Mouse (Mus musculus) forebrain, postnatal 0 days (tissue): ENCODE measurements around the gene Ccdc115. TPM values are rescaled to one million over a fixed set of nuclear protein-coding genes. Genes with fewer than 3 reads are reported as not detected.

ENCODE experiments used
- ATAC-seq: fragments of 200-750 bp; cut with Nextera tagmentation; 2 replicates; pipeline ENCODE4 v1.8.0; 2017; ENCODE audit warnings: mild to moderate bottlenecking, moderate library complexity
- DNase-seq: peaks from one replicate; pipeline ENCODE4 v3.0.0-alpha.2; 2015
- H3K27ac ChIP-seq: fragments of 300-500 bp; sonication (generic); 2 replicates; pipeline ENCODE4 v1.5.1; 2014; ENCODE audit warnings: low read depth, mild to moderate bottlenecking, antibody characterized with exemption, low read length, moderate library complexity, mixed read lengths
- H3K27me3 ChIP-seq: fragments of 300-500 bp; sonication (generic); 2 replicates; pipeline ENCODE4 v1.6.1; 2014; ENCODE audit warnings: mild to moderate bottlenecking, low read length, mixed read lengths; ENCODE audit not compliant: insufficient read depth
- H3K36me3 ChIP-seq: fragments of 300-500 bp; sonication (generic); 2 replicates; pipeline ENCODE4 v1.6.1; 2014; ENCODE audit warnings: mild to moderate bottlenecking, moderate library complexity; ENCODE audit not compliant: insufficient read depth
- H3K4me1 ChIP-seq: fragments of 300-500 bp; sonication (generic); 2 replicates; pipeline ENCODE4 v1.6.1; 2014; ENCODE audit warnings: antibody characterized with exemption; ENCODE audit not compliant: insufficient read depth
- H3K4me2 ChIP-seq: fragments of 300-500 bp; sonication (generic); 2 replicates; pipeline ENCODE4 v1.6.1; 2014; ENCODE audit warnings: low read depth, mild to moderate bottlenecking, moderate library complexity
- H3K4me3 ChIP-seq: fragments of 300-500 bp; sonication (generic); 2 replicates; pipeline ENCODE4 v1.5.1; 2014; ENCODE audit warnings: low read depth, low read length, mixed read lengths
- H3K9ac ChIP-seq: fragments of 300-500 bp; sonication (generic); 2 replicates; pipeline ENCODE4 v1.6.1; 2014; ENCODE audit warnings: mild to moderate bottlenecking
- H3K9me3 ChIP-seq: fragments of 300-500 bp; sonication (generic); 2 replicates; pipeline ENCODE4 v1.6.1; 2016; ENCODE audit warnings: low read length
- CTCF ChIP-seq: sonication (generic); IDR thresholded peaks from 2 replicates; pipeline ENCODE4 v1.5.1; 2016; ENCODE audit warnings: antibody characterized with exemption, control low read depth, low read depth
- WGBS: fragments of 180-500 bp; shearing (Covaris S2); extraction: QIAGEN DNeasy Blood & Tissue Kit; methylation state at CpG from one replicate; pipeline ENCODE4 v1.1.7; 2014; 5-methylcytosine and 5-hydroxymethylcytosine counted together
- polyA plus RNA-seq: library from polyadenylated mRNA; unstranded; fragments of >200 nt; fragmentation: Nextera tagmentation; extraction: Ambion mirVana; gene quantifications from 2 replicates; pipeline ENCODE4 v1.2.1, GENCODE M21; 2015
- total RNA-seq: library from RNA; depleted of rRNA; stranded (reverse); fragments of >200 nt; gene quantifications from 2 replicates; pipeline ENCODE4 v1.2.3, GENCODE M21; 2014; rRNA removed

Gene Ccdc115
- 42.0 and 49.9 TPM in 2 replicates for total RNA-seq
- polyA plus RNA-seq = 60.6 and 63.2 TPM in 2 replicates

- Histone ChIP-seq H3K36me3 (peaks cover 20% of the 10 kb centered on the region), H3K27ac (peak within 1 kb of the TSS; percentile 88), H3K4me2 (peak within 1 kb of the TSS; percentile 76), H3K9ac (peak within 1 kb of the TSS; percentile 61), H3K27me3 (no peaks in the 10 kb centered on the region), H3K9me3 (no peaks in the 10 kb centered on the region), H3K4me1 (peaks cover 8% of the 10 kb centered on the region; the same call in 1 of the 2 replicates), H3K4me3 (peak within 1 kb of the TSS; percentile 64)
- peak; percentile 99 for DNase-seq
- 1% methylated on average over 48 of the region's 48 CpGs for WGBS
- TF ChIP-seq CTCF = no peak
- peak; percentile 95 for ATAC-seq
Measured at GRCm38 (mm10) chr1:34439215-34439960, at the start of gene Ccdc115, which contains the start of gene Imp4. Ccdc115 (minus strand) TSS chr1:34439672. Imp4 (plus strand) TSS chr1:34439851.

- TF ChIP-seq CTCF = no peak
- no peaks in the 10 kb centered on the region for H3K36me3 ChIP-seq
- H3K4me1 ChIP-seq = no peaks in the 10 kb centered on the region
- H3K4me2 ChIP-seq = no peak overlapping the region
- H3K27me3 ChIP-seq = no peaks in the 10 kb centered on the region
- H3K9ac ChIP-seq = no peak overlapping the region
- WGBS = 90% methylated on average over 3 of the region's 3 CpGs
- H3K4me3 ChIP-seq = no peak overlapping the region
- DNase-seq = no peak
- ATAC-seq = no peak
- no peak overlapping the region for H3K27ac ChIP-seq
- no peaks in the 10 kb centered on the region for H3K9me3 ChIP-seq
Measured at GRCm38 (mm10) chr1:34487383-34487782, 47.9 kb upstream of the Ccdc115 start.

DNA sequence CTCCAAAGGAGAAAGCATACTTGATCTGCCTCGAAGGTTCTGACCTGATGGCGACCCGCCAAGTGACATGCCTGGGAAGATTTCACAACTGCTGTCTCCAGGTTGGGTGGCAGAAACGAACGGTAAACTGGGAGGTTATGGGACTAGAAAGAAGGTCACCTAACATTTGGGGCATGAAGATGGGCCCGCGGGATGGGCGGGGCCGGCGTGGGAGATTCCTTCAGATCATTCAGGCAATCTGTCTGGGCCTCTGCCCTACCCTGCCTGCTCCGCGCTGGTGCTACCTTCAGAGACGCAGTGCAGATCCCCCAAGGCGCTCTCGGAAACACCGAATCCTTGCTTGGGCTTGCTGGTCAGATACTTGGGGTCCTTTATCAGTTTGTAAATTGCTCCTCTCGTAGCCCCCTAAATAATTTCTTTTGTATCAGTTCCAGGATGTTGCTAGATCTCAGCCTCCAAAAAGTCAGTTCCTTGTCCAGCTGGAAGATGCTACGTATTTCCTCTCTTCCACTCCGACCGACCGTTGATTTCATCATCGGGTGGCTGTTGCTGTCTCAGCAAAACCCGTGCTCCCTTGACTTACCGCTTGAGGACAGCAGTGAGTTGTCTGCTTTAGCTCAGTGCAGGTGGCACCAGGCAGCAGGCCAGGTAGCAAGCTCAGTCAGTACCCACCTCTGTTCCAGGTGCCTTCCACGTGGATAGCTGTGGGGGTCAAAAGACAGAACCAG is 46.2 kb upstream of the Ccdc115 start:
- DNase-seq = peak; percentile 69
- Histone ChIP-seq H3K36me3 (no peaks in the 10 kb centered on the region), H3K9ac (peak overlapping the region; percentile 37), H3K27ac (no peak overlapping the region), H3K9me3 (no peaks in the 10 kb centered on the region), H3K4me1 (no peaks in the 10 kb centered on the region), H3K4me3 (peak overlapping the region; percentile 33), H3K4me2 (peak overlapping the region; percentile 57), H3K27me3 (no peaks in the 10 kb centered on the region)
- ATAC-seq = peak; percentile 78
- 9% methylated on average over 25 of the region's 25 CpGs for WGBS
- peak; percentile 83 for TF ChIP-seq CTCF

GRCm38 (mm10) chr1:34484470-34484869 is 45.0 kb upstream of the Ccdc115 start:
- no peak overlapping the region for H3K27ac ChIP-seq
- TF ChIP-seq CTCF = no peak
- DNase-seq (no peak), ATAC-seq (no peak)
- 80% methylated on average over 10 of the region's 10 CpGs for WGBS
- H3K27me3 ChIP-seq = no peaks in the 10 kb centered on the region
- H3K4me2 ChIP-seq = no peak overlapping the region
- H3K9ac ChIP-seq = no peak overlapping the region
- H3K4me3 ChIP-seq = no peak overlapping the region
- H3K4me1 ChIP-seq = no peaks in the 10 kb centered on the region
- H3K36me3 ChIP-seq = no peaks in the 10 kb centered on the region
- no peaks in the 10 kb centered on the region for H3K9me3 ChIP-seq

DNA sequence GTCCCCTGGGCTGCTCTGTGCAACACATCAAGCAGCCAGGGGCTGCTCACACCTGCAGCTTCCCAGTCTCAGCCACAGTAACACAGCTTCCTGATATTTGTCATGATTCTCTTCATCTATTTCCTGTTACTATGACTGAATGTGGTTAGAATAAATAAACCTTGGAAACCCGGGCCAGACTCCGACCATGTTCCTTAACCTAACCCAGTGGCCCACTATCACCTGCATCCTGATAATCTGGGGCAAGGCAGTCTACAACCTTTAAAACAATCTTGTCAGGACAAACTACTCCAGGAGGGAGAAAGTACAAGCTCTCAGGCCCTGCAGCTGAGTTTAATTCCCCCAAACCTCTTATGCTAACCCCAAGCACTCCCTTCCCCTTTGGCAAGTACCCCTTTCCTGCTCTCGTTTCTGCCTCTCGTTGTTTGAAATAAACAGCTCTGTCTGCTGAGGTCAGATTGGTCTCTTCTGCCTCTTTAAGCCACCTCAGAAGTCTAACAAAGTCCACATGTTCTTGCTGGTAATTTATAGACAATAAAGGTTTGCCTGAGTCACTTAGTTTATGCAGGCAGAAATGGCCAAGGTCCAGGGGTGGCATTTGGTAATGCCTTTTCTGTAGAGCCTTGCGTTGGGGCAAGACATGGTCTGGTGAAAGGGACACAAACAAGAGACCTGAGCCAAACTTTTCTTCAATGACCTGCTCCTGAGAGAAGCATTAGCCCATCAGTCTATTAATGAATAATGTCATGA is 42.6 kb upstream of the Ccdc115 start:
- no peak overlapping the region for H3K9ac ChIP-seq
- no peaks in the 10 kb centered on the region for H3K9me3 ChIP-seq
- H3K36me3 ChIP-seq = no peaks in the 10 kb centered on the region
- no peak overlapping the region for H3K27ac ChIP-seq
- H3K4me3 ChIP-seq = no peak overlapping the region
- no peaks in the 10 kb centered on the region for H3K27me3 ChIP-seq
- ATAC-seq (no peak), DNase-seq (no peak)
- no peaks in the 10 kb centered on the region for H3K4me1 ChIP-seq
- 77% methylated on average over 5 of the region's 5 CpGs for WGBS
- TF ChIP-seq CTCF = no peak
- no peak overlapping the region for H3K4me2 ChIP-seq

GRCm38 (mm10) chr1:34480801-34481200 is 41.3 kb upstream of the Ccdc115 start:
- Histone ChIP-seq H3K9ac (no peak overlapping the region), H3K27ac (no peak overlapping the region), H3K36me3 (no peaks in the 10 kb centered on the region), H3K27me3 (no peaks in the 10 kb centered on the region), H3K4me3 (no peak overlapping the region), H3K4me2 (no peak overlapping the region), H3K9me3 (no peaks in the 10 kb centered on the region), H3K4me1 (no peaks in the 10 kb centered on the region)
- 78% methylated on average over 5 of the region's 5 CpGs for whole genome bisulfite sequencing
- ATAC-seq (no peak), DNase-seq (no peak)
- TF ChIP-seq CTCF = no peak
